Mouse (Mus musculus) spleen, adult 2 months (tissue): ENCODE results near the gene Thoc5. TPM values are rescaled to one million over a fixed set of nuclear protein-coding genes. Genes with fewer than 3 reads are reported as not detected.

Source experiments
- DNase-seq, 2 experiments: peaks; one replicate each; pipeline versions ENCODE4 v3.0.0 to v3.0.0-alpha.2; 2012 to 2021; ENCODE audit warnings: low spot score in 2 of 2, low read depth in 1 of 2
- H3K27ac ChIP-seq: fragments of 200-500 bp; 2 replicates; pipeline ENCODE4 v1.5.1; 2012; ENCODE audit warnings: low read length, inconsistent platforms; ENCODE audit not compliant: insufficient read depth
- H3K27me3 ChIP-seq: fragments of 200-500 bp; 2 replicates; pipeline ENCODE4 v1.6.1; 2012; ENCODE audit warnings: mild to moderate bottlenecking, moderate library complexity, low read length, inconsistent platforms; ENCODE audit not compliant: control insufficient read depth, insufficient read depth
- H3K36me3 ChIP-seq: fragments of 200-500 bp; 2 replicates; pipeline ENCODE4 v1.6.1; 2012; ENCODE audit warnings: mild to moderate bottlenecking, low read length, inconsistent platforms; ENCODE audit not compliant: control insufficient read depth, insufficient read depth
- H3K4me1 ChIP-seq: fragments of 200-500 bp; 2 replicates; pipeline ENCODE4 v1.6.1; 2011; ENCODE audit warnings: inconsistent platforms; ENCODE audit not compliant: control insufficient read depth, insufficient read depth, insufficient read length
- H3K4me3 ChIP-seq: fragments of 200-500 bp; 2 replicates; pipeline ENCODE4 v1.5.1; 2011; ENCODE audit warnings: mild to moderate bottlenecking, inconsistent platforms; ENCODE audit not compliant: insufficient read depth, insufficient read length; ENCODE audit errors: extremely low read depth
- CTCF ChIP-seq: fragments of 200-500 bp; IDR thresholded peaks from 2 replicates; pipeline ENCODE4 v1.5.1; 2011; ENCODE audit warnings: mild to moderate bottlenecking, inconsistent platforms; ENCODE audit not compliant: insufficient read depth, insufficient read length, insufficient replicate concordance; ENCODE audit errors: extremely low read depth
- POLR2A ChIP-seq: fragments of 200-500 bp; IDR thresholded peaks from 2 replicates; pipeline ENCODE4 v1.6.1; 2011; ENCODE audit warnings: low read depth, low read length, inconsistent platforms
- WGBS: fragments of 180-500 bp; shearing (Covaris S2); methylation state at CpG from one replicate; pipeline ENCODE4 v1.1.7; 2018; 5-methylcytosine and 5-hydroxymethylcytosine counted together
- polyA plus RNA-seq: library from polyadenylated mRNA; depleted of rRNA; stranded (reverse); fragments of >200 nt; gene quantifications from 2 replicates; pipeline ENCODE4 v1.2.3, GENCODE M21; 2012

Thoc5 gene
- polyA plus RNA-seq, 1 experiment = 13.8 TPM

DNA sequence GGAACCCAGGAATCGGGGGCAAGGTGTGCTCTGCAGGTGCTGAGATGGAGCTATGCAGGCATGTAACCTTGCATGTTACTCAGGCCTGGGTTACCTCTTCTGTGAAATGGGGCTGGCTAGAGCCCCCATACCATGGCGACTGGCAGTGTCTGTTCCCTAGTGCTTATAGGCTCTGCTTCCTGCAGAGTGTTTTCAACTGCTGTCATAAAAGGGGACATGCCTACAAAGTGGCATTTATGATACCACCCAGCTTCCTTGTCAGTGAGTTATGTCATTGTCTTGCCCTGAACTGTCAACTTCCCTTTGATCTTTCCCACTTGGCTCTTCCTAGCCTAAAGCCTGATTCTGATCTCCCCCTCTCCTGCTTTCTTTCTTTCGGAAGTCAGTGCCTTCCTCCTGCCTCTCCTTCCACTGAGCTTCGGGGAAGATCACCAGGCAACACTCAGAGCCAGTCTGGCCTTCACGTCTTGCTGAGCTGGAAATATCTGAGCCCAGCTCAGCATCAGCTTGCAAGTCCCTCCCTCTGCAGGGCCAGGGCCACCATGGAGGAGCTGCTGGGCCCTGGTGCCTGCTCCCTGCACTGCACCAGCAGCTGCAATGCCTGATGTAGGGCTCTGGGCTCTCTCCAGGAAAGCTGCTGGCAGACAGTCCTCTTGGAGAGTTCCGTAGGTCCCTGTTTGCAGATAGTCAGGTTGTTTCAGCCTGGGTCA is 68.1 kb downstream of the Thoc5 start:
- Histone ChIP-seq H3K27ac (no peak overlapping the region), H3K36me3 (no peaks in the 10 kb centered on the region), H3K4me1 (no peaks in the 10 kb centered on the region), H3K27me3 (no peaks in the 10 kb centered on the region), H3K4me3 (no peak overlapping the region)
- TF ChIP-seq CTCF = no peak
- no peak for TF ChIP-seq POLR2A
- no peak for DNase-seq
- 61% methylated on average over 6 of the region's 6 CpGs for WGBS

DNA sequence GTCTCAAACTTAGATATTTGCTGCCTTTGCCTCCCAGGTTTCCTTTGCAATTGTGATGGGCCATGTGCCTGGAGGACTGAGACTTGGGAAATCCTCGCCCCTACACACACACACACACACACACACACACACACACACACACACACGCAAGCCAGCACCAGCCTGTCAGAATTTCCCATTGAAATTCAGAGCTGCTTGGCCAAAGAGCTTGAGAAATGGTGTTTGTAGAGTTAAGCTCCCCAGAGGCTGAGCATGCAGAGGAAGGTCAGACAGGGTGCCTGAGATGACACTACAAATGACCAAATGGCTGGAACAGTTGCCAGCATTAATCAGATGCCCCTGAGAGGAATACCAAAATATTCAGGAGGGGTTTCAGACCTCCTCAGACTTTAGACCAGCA is 71.2 kb downstream of the Thoc5 start:
- 75% methylated on average over 2 of the region's 2 CpGs for WGBS
- H3K27me3 ChIP-seq = no peaks in the 10 kb centered on the region
- TF ChIP-seq POLR2A (no peak), CTCF (no peak)
- no peak overlapping the region for H3K4me3 ChIP-seq
- no peaks in the 10 kb centered on the region for H3K4me1 ChIP-seq
- H3K36me3 ChIP-seq = no peaks in the 10 kb centered on the region
- H3K27ac ChIP-seq = no peak overlapping the region
- DNase-seq = no peak

DNA sequence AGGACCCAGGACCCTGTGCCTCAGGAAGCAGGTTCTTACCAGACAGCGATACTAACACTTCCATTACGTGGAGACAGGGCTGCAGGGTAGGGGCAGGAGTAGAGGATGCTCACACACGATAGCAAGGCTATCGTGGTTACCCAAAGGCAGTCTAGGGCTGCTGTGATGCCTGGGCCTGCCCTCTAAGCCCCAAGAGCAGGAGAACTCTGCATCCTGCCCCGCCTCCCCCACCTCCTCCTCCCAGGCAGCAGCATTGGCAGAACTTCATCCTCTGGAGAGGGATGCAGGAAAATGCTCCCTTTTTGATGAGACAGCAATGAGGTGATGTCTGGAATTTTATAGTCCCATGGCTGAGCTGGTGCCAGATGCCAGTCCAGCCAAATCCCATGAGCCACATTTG is 71.8 kb downstream of the Thoc5 start:
- DNase-seq = no peak
- Histone ChIP-seq H3K27me3 (no peaks in the 10 kb centered on the region), H3K36me3 (no peaks in the 10 kb centered on the region), H3K4me3 (no peak overlapping the region), H3K4me1 (no peaks in the 10 kb centered on the region), H3K27ac (no peak overlapping the region)
- WGBS = 55% methylated on average over 5 of the region's 5 CpGs
- TF ChIP-seq CTCF (no peak), POLR2A (no peak)

DNA sequence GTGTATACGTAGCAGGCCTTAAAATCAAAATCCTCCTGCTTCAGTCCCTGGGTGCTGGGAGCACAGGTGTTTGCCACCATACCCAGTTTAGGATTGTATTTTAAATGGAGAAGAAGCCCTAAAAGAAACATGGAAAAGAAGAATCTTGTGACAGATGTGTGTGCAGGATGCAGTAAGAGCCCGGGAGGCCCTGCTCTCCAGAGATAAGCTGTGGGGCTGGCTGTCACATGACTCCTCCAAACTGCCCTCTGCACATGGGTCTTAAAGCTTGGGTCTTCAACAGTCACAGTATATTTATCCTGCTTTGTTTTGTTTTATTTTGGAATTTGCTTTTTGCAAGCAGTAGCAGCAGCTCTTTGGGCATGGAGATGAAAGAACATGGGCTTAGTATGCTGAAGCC is 72.4 kb downstream of the Thoc5 start:
- no peaks in the 10 kb centered on the region for H3K27me3 ChIP-seq
- no peak overlapping the region for H3K4me3 ChIP-seq
- no peak for TF ChIP-seq CTCF
- TF ChIP-seq POLR2A = no peak
- H3K4me1 ChIP-seq = no peaks in the 10 kb centered on the region
- no peak for DNase-seq
- no peaks in the 10 kb centered on the region for H3K36me3 ChIP-seq
- H3K27ac ChIP-seq = no peak overlapping the region
- WGBS = 60% methylated on average over 2 of the region's 2 CpGs

DNA sequence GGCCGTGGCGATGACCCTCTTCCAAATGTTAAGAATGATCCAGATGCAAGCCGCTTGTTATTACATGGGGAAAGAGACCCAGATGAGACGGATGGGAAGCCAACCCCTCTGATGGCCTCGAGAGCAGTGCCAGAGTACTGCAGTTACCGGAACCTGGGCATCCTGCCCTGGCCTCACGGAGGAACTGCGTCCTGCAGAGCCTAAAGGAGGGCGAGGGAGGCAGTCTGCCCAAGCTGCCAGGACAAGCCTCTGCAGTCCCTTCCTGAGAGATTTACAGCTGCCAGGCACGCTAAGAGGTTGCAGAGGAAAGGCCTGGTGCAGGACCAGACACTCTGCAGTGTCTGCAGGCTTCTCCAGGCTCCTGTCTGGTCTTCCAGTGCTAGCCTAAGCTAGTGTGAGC is 73.3 kb downstream of the Thoc5 start:
- no peaks in the 10 kb centered on the region for H3K36me3 ChIP-seq
- DNase-seq = no peak
- no peak overlapping the region for H3K4me3 ChIP-seq
- WGBS = 32% methylated on average over 10 of the region's 10 CpGs
- H3K27me3 ChIP-seq = no peaks in the 10 kb centered on the region
- H3K27ac ChIP-seq = no peak overlapping the region
- no peaks in the 10 kb centered on the region for H3K4me1 ChIP-seq
- no peak for TF ChIP-seq CTCF
- no peak for TF ChIP-seq POLR2A

DNA sequence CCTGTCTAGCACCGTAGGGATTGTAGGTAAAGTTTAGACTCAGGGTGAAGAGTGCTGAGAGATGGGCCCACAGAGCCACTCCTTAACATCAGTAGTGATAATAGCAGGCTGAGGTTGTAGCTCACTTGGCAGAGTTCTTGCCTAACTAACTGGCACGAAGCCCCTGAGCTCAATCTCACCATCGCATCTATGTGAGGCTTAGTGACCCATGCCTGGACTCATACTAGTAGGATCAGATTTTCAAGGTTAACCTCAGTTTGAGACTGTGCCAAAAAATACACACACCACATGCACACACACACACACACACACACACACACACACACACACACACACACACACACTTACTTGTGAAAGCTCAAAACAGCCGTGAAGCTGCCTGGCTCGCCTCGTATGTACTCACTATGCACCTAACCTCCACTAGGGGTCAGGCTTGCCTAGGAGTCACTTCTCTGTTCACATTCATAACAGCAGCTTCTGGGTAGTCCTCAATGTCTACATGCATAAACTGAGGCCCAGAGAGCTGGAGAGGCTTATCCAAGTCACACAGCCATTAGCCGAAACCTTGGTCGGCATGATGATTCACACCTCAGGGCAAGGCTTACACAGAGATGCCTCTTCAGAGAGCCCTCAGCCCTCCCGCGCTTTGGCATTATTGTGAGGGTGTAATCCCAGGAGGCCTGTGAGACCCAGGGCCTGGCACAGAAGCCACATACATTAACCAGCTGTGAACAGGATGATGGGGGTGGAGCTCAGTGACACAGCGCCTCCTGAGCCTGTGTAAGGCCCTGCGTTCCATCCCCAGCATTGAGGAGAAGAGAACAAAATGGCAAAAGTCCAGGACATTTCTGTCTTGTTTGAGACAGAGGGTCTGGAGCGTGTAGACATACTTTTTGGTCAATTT is 78.1 kb downstream of the Thoc5 start:
- TF ChIP-seq POLR2A (no peak), CTCF (peak; percentile 70; the same call in 1 of the 2 replicates)
- Histone ChIP-seq H3K4me3 (no peak overlapping the region), H3K4me1 (no peaks in the 10 kb centered on the region; the same call in 1 of the 2 replicates), H3K36me3 (no peaks in the 10 kb centered on the region), H3K27ac (no peak overlapping the region), H3K27me3 (no peaks in the 10 kb centered on the region)
- WGBS = 33% methylated on average over 13 of the region's 13 CpGs
- DNase-seq = peak; percentile 58 to 62

DNA sequence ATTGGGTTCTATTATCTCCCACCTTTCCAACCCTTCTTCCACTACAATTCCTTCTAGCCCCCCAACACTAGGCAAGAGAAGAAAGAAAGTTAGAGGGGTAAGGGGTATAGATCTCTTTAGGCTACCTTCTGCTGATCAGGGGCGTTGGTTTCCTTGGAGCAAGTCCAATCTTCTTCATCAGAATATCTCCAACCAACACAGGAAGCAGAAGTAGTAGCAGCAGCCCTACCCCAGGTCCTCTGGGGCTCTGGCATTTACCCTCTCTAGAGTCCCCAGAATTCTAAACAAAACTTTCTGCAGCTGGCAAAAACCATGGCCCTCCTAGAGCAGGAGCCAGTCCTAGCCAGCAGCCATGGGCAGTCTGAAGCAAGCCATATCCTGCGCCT is 78.7 kb downstream of the Thoc5 start:
- 50% methylated on average over 2 of the region's 2 CpGs for WGBS
- no peak for TF ChIP-seq POLR2A
- no peak for TF ChIP-seq CTCF
- H3K4me1 ChIP-seq = no peaks in the 10 kb centered on the region; the same call in 1 of the 2 replicates
- no peak overlapping the region for H3K4me3 ChIP-seq
- DNase-seq = no peak
- H3K36me3 ChIP-seq = no peaks in the 10 kb centered on the region
- no peak overlapping the region for H3K27ac ChIP-seq
- no peaks in the 10 kb centered on the region for H3K27me3 ChIP-seq
